Mouse (Mus musculus) ES-Bruce4 (cell line): ENCODE results near the gene Arid1b. TPM values are rescaled to one million over a fixed set of nuclear protein-coding genes. Genes with fewer than 3 reads are reported as not detected.
"Not testable (repeated sequence)": the region's sequence is repeated elsewhere in the genome, so short reads cannot be mapped to it uniquely, and the experiment has no call there.

Experiments used
- H3K27ac ChIP-seq: 2 replicates; pipeline ENCODE4 v1.5.1; 2012; ENCODE audit warnings: low read length, inconsistent platforms; ENCODE audit not compliant: insufficient read depth
- H3K27me3 ChIP-seq: 2 replicates; pipeline ENCODE4 v1.6.1; 2012; ENCODE audit warnings: mild to moderate bottlenecking, low read length, inconsistent platforms; ENCODE audit not compliant: control insufficient read depth, poor library complexity, insufficient read depth, severe bottlenecking
- H3K36me3 ChIP-seq: 2 replicates; pipeline ENCODE4 v1.6.1; 2012; ENCODE audit warnings: inconsistent platforms, mild to moderate bottlenecking, low read length, moderate library complexity; ENCODE audit not compliant: control insufficient read depth, poor library complexity, insufficient read depth, severe bottlenecking
- H3K4me1 ChIP-seq: one replicate; pipeline ENCODE4 v1.8.1; 2011; ENCODE audit warnings: low read length; ENCODE audit not compliant: control insufficient read depth, insufficient read depth
- H3K4me3 ChIP-seq: 2 replicates; pipeline ENCODE4 v1.5.1; 2011; ENCODE audit warnings: low read depth, mild to moderate bottlenecking, low read length
- H3K9ac ChIP-seq: 2 replicates; pipeline ENCODE4 v1.6.1; 2012; ENCODE audit warnings: low read depth, mild to moderate bottlenecking, inconsistent platforms; ENCODE audit not compliant: poor library complexity, severe bottlenecking
- H3K9me3 ChIP-seq: replicated peaks from 2 replicates; pipeline ENCODE4 v1.6.1; 2012; ENCODE audit warnings: mild to moderate bottlenecking, low read length, inconsistent platforms; ENCODE audit not compliant: control insufficient read depth, poor library complexity, insufficient read depth, severe bottlenecking
- CTCF ChIP-seq: IDR thresholded peaks from one replicate; pipeline ENCODE4 v1.8.1; 2011; ENCODE audit warnings: low read depth, low read length
- EP300 ChIP-seq: IDR thresholded peaks from 2 replicates; pipeline ENCODE4 v1.6.1; 2011; ENCODE audit warnings: low read depth, low read length; ENCODE audit not compliant: insufficient read depth
- POLR2A ChIP-seq: IDR thresholded peaks from one replicate; pipeline ENCODE4 v1.8.1; 2011; ENCODE audit warnings: low read length; ENCODE audit not compliant: insufficient read depth
- polyA plus RNA-seq: library from polyadenylated mRNA; stranded (reverse); fragments of >200 nt; gene quantifications from 2 replicates; pipeline ENCODE4 v1.2.4, GENCODE M21; 2011; ENCODE audit warnings: low read depth; ENCODE audit not compliant: missing spikeins, insufficient read depth, insufficient read length

Arid1b gene
- polyA plus RNA-seq, 1 experiment = 20.4 TPM

- Histone ChIP-seq H3K36me3 (no peaks in the 10 kb centered on the region), H3K27me3 (no peaks in the 10 kb centered on the region), H3K4me1 (peaks cover 6% of the 10 kb centered on the region), H3K4me3 (no peak overlapping the region), H3K9me3 (no peaks in the 10 kb centered on the region), H3K27ac (no peak overlapping the region), H3K9ac (no peak overlapping the region)
- no peak for TF ChIP-seq CTCF
- TF ChIP-seq POLR2A = no peak
- no peak for TF ChIP-seq EP300
These were observed 97.4 kb downstream of the Arid1b start for GRCm38 (mm10) chr17:5091490-5091889.

GRCm38 (mm10) chr17:5091934-5092333, 97.8 kb downstream of the Arid1b start:
- TF ChIP-seq CTCF (no peak), POLR2A (no peak), EP300 (no peak)
- no peaks in the 10 kb centered on the region for H3K27me3 ChIP-seq
- H3K4me3 ChIP-seq = no peak overlapping the region
- H3K36me3 ChIP-seq = no peaks in the 10 kb centered on the region
- peaks cover 6% of the 10 kb centered on the region for H3K4me1 ChIP-seq
- no peak overlapping the region for H3K27ac ChIP-seq
- H3K9me3 ChIP-seq = no peaks in the 10 kb centered on the region
- no peak overlapping the region for H3K9ac ChIP-seq

GRCm38 (mm10) chr17:5093343-5093742, 99.2 kb downstream of the Arid1b start:
- not testable (repeated sequence) for H3K9me3 ChIP-seq, H3K4me3 ChIP-seq, H3K4me1 ChIP-seq

GRCm38 (mm10) chr17:5094636-5095035, 100.5 kb downstream of the Arid1b start:
- H3K4me1 ChIP-seq = peaks cover 8% of the 10 kb centered on the region
- TF ChIP-seq EP300 (no peak), CTCF (no peak), POLR2A (no peak)
- H3K36me3 ChIP-seq = no peaks in the 10 kb centered on the region
- no peak overlapping the region for H3K27ac ChIP-seq
- no peaks in the 10 kb centered on the region for H3K9me3 ChIP-seq
- H3K9ac ChIP-seq = no peak overlapping the region
- no peaks in the 10 kb centered on the region for H3K27me3 ChIP-seq
- H3K4me3 ChIP-seq = no peak overlapping the region

More at GRCm38 (mm10) chr17:5093343-5093742, 99.2 kb downstream of the Arid1b start:
- H3K27me3 ChIP-seq, H3K27ac ChIP-seq, H3K9ac ChIP-seq, H3K36me3 ChIP-seq: not testable (repeated sequence)

GRCm38 (mm10) chr17:5095741-5096140, 101.6 kb downstream of the Arid1b start:
- H3K9ac ChIP-seq = no peak overlapping the region
- no peaks in the 10 kb centered on the region for H3K36me3 ChIP-seq
- no peaks in the 10 kb centered on the region for H3K27me3 ChIP-seq
- no peak overlapping the region for H3K4me3 ChIP-seq
- no peak for TF ChIP-seq CTCF
- TF ChIP-seq EP300 = no peak
- TF ChIP-seq POLR2A = no peak
- no peak overlapping the region for H3K27ac ChIP-seq
- no peaks in the 10 kb centered on the region for H3K9me3 ChIP-seq
- H3K4me1 ChIP-seq = peaks cover 6% of the 10 kb centered on the region

GRCm38 (mm10) chr17:5097046-5097445, 102.9 kb downstream of the Arid1b start:
- H3K4me3 ChIP-seq = no peak overlapping the region
- TF ChIP-seq CTCF (no peak), POLR2A (no peak), EP300 (no peak)
- H3K4me1 ChIP-seq = peaks cover 8% of the 10 kb centered on the region

More at GRCm38 (mm10) chr17:5097046-5097445, 102.9 kb downstream of the Arid1b start:
- H3K9me3 ChIP-seq = no peaks in the 10 kb centered on the region
- H3K27ac ChIP-seq = no peak overlapping the region
- H3K9ac ChIP-seq = no peak overlapping the region
- H3K27me3 ChIP-seq = no peaks in the 10 kb centered on the region
- no peaks in the 10 kb centered on the region for H3K36me3 ChIP-seq
